Mouse (Mus musculus) testis, adult 2 months (tissue): ENCODE data around the gene Sec22a.

Experiments
- CTCF ChIP-seq: fragments of 200-500 bp; IDR thresholded peaks from 2 replicates; pipeline ENCODE4 v1.5.1; 2012; ENCODE audit warnings: low read depth, mild to moderate bottlenecking, inconsistent platforms, low read length, moderate library complexity; ENCODE audit not compliant: control insufficient read depth, insufficient read depth, insufficient replicate concordance
- POLR2A ChIP-seq: fragments of 200-500 bp; IDR thresholded peaks from 2 replicates; pipeline ENCODE4 v1.6.1; 2012; ENCODE audit warnings: low read depth, mild to moderate bottlenecking, inconsistent platforms, low read length, moderate library complexity; ENCODE audit not compliant: control insufficient read depth

DNA sequence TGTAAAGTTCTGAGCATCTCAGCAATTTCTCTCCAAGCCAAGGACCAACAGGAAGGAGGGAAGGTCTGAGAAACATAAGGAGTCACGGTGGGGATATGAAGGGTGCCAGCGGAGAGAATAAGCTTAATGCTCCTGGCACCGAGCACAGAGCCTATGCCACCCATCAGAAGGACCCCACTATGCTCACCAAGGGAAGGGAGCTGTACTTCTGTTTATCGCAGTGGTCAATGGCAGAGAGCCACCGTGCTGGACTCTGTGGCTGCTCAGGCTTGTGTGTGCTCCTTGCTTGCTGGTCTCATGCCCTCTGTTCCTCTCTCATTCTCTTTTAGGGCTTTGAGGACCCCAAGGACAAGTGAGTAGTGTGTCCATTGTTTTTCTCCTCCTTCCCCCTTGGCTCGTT lies 85.6 kb downstream of the Sec22a start:
- no peak for TF ChIP-seq CTCF
- no peak for TF ChIP-seq POLR2A
